Mouse (Mus musculus) CH12.LX (cell line): ENCODE results near the gene Ankfn1.

Experiments used
- CTCF ChIP-seq, 2 experiments: IDR thresholded peaks in 1 of 2; conservative IDR thresholded peaks in 1 of 2; 2 replicates each; pipeline ENCODE4 v1.5.1; 2011 to 2012; ENCODE audit warnings: low read depth in 2 of 2, low read length in 2 of 2, improper control_type of control experiment in 1 of 2, inconsistent platforms in 1 of 2, mild to moderate bottlenecking in 1 of 2, moderate library complexity in 1 of 2
- MEF2A ChIP-seq: IDR thresholded peaks from 2 replicates; pipeline ENCODE4 v1.6.1; 2014; ENCODE audit warnings: low read depth, mild to moderate bottlenecking, inconsistent platforms, low read length, improper control_type of control experiment, borderline replicate concordance
- MYC ChIP-seq: IDR thresholded peaks from 2 replicates; pipeline ENCODE4 v1.6.1; 2011; ENCODE audit warnings: low read depth, mild to moderate bottlenecking, improper control_type of control experiment, low read length
- POLR2A ChIP-seq: IDR thresholded peaks from 2 replicates; pipeline ENCODE4 v1.6.1; 2011; ENCODE audit warnings: low read depth, mild to moderate bottlenecking, improper control_type of control experiment, low read length
- UBTF ChIP-seq: IDR thresholded peaks from 2 replicates; pipeline ENCODE4 v1.6.1; 2012; ENCODE audit warnings: low read depth, mild to moderate bottlenecking, inconsistent platforms, low read length, improper control_type of control experiment, moderate library complexity

DNA sequence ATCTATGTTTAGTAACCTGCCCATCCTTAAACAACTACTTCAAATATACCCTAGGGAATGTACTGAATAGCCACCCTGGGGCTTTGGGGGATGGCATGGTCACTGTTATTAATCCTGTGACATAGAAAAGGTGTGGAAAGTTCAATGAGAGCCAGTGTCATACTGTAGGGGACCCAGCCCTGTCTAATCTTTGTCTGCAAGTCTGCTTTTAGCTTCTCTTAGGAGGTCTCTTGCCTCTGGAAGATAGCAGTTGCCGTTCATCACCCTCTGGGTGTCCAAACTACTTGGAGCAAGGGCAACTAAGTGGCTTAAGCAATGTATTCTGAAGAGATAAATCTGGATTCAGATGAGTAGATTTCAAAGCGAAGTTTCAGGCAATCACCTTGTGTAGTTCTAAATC, 357.6 kb downstream of the Ankfn1 start:
- no peak for TF ChIP-seq CTCF (conservative IDR thresholded peaks at IDR 0.05 in 1 of 2, IDR thresholded peaks at IDR 0.05 in 1 of 2; ENCODE audit: low read depth in 2 of 2, low read length in 2 of 2)
- TF ChIP-seq UBTF, result no peak
- no peak for TF ChIP-seq MYC
- no peak for TF ChIP-seq POLR2A
- TF ChIP-seq MEF2A, result no peak
